Mouse (Mus musculus) thymus, postnatal 25 days (tissue): ENCODE measurements at regions not wholly inside any gene's neighbourhood (a gene's known extent, or its start where the extent isn't known, plus 50 kb on each side); places are given as distances from the start of the nearest gene placed in this dataset.

Experiments used
- DNase-seq: peaks from one replicate; pipeline ENCODE4 v3.0.0; 2022

DNA sequence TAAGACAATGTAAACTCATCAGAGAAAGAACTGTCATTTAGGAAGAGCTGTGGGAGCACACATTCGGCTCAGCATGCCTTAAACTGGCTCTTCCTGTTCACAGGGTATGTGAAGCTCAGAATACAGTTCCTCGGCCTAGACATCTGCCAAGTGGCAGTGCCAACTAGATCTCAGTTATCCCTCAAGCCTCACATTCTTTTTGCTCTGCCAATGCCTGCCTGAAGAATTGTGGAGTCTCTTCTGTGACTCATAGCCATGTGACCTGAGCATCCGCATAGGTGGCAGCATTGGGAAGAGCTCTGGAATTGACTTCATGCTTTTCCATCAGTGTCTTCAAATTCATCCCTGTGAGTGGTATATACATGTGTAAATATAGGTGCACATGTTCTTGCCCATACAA lies 59.7 kb downstream of the Prlhr start:
- no peak for DNase-seq

DNA sequence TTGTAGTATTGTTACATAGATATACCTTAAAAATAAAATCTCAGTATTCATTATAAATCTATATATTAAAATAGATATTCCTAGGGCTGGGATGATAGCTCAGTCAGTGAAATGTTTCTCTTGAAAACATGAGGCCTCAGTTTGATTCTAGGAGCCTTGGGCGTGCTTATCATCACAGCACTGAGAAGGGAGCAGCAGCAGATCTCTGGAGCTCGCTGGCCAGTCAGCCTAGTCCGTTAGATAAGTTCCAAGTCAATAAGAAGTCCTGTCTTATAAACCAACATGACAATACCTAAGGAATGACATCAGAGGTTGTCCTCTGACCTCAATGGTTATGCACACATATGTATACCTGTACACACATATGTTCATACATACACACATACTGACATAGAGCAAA lies 68.7 kb downstream of the Prlhr start:
- no peak for DNase-seq

DNA sequence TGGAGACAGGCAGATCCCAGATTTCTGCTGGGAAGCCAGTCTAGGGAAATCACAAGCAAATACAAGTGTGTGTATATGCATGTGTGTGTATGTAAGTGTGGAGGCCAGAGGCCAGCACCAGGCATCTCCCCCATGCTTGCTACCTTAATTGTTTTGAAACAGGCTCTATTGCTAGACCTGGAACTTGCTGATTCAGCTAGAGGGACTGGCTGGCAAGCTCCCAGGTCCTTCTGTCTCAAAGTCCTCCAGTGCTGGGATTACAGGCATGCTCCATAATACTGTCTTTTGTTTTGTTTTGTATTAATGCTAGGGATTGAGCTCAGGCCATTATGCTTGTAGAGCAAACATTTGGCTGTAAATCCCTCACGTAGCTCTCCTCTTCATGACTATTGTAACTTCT lies 70.4 kb downstream of the Prlhr start:
- no peak for DNase-seq

DNA sequence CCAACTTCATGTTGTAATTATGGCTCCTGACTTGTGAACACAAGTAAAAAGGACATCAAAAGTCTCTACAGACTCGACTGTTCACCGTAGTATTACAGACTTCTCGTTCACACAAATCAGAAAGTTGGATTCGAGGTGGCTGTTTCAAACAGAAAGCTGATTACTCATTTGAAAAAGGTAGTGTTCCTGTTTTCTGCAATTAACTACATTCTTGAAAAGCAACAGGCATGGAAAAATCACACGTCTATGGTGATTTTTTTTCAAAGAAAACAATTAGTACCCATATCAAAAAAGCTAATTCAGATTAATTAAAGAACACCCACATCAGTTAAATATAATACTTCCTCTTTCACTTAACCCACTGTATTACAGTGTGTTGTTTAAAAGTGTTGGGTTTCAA lies 71.5 kb downstream of the Prlhr start:
- DNase-seq, result no peak

DNA sequence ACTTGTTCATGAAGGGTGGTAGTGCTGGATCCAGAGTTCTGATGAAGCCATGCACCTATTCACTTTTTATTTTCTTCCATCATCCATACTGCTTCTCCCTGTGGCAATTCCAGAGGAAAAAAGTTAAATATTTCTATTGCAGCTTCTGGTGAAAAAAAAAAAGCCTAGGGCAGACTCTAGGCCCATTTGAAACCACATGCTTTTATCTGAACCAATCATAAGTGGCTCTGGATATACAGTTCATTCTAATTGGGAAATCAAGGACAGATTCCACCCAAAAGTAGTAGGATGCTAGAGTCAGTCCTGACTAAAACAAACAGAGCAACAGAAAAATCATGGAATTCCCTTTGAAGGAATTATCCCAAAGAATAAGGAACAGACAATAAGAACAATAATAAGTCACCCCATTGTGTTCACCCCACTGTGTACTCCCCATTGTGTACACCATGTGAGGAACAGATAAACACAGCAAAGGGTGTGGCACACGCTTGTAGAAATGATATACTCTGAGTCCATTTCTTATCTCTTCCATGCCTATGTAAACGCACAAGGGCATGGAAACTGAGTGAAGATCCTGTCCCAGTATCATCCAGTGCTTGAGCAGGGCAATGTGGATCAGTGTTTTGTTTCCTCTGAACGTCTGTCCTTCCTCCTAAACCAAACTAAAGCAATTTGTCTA lies 81.4 kb downstream of the Prlhr start:
- no peak for DNase-seq

DNA sequence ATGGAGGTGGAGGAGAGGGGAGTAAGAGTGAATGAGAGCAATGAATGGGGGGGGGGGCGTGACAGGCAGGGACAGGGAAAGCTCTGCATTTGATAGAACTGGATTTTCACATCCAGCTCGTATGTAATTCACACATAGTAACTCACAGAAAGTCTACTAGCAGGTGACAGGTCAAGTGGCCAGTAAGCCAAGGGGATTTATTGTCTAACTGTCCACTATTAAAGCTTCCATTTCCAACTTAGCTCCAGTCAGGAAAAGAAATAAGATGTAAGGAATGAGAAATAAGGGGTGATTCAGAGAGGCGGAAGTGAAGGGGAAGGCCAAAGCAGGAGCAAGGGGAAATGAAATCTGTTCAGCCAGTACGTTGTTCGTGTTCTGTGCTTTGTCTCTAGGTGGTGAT lies 83.4 kb downstream of the Prlhr start:
- no peak for DNase-seq

DNA sequence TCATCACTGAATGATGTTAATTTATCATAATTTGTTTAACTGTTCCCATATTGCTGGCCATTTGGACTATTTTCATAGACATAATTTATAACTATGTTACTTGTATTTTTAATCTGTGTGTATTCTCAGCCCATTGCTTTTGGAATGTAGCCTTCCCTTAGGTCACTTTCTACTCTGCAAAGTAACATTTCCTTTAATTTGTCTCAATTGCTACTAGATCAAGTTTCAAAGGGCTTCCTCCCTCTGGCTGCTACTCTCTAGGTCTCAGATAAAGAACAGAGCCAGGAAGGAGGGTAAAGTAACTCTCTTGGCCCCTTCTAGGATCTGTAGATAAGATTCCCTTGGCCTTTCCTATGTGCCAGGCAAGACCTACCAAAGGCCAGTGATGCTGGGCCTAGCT lies 85.4 kb downstream of the Prlhr start:
- DNase-seq, result no peak

DNA sequence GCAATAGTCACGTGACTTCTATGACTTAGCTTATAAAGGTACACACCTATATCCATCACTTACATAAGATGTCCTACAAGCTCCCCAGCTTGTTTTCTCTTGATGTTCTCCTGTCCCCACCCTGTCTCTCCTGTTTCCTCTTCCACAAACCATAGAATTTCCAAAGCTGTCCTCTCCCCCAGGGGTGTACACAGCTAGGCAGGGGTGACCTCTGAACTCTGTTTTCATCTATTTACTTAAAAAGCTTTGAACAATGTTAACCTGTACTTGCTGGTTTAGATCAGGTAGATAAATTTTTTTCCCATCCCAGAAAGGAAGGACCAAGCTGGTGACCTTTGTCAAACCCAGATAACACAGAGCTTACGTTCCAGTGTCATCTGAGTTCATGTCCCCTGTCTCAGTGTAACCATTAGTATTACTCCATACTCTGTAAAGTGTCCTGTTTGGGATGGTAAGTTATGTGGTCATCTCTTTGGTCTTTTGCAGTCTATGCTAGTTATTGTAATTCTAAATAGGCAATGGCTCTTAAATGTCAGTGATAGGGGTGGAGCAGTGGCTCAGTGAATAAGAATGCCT lies 89.0 kb downstream of the Prlhr start:
- DNase-seq, result no peak

DNA sequence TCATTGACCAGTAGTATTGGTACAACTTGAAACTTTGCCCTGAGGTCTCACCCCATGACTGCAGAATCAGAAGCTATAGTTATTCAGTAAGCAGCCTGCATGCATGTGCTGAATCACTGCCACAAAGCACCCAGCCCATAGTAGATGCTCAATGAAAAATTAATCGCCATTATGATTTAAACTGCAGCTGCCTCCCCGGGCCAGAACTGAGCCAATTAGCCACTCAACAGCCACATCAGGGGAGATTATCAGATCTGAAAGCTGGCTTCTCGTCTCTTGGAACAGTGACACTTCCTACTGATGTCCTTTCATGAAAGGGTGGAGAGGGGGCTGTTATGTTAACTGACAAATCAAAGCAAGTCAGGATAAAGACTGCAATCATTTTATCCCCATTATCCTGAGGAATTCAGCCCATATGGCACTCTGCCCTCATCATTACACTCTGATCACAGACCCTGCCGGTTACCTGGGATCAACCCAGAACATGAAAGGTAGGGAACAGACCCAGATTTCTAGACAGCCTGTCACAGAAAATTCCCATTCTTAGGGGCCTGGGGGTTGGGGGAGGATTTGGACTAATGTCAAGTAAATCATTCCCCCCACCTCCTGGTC lies 104.0 kb downstream of the Prlhr start:
- no peak for DNase-seq

DNA sequence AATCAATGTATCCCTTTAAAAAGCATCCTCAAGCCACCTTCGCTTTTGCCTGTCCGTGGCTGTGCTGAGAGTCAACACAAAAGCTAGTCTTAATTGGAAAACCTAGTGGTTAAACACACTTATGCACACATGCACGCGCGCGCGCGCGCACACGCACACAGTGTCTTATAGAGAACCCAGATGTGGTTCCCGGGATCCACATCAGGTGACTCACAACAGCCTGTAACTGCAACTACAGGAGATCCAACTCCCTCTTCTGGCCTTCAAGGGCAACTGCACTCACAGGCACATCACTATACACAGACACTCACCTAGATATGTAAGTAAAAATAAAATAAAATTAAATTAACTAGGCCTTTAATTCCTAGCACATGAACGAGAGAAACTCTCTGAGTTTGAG lies 118.4 kb upstream of the Fam204a start:
- DNase-seq, result no peak

DNA sequence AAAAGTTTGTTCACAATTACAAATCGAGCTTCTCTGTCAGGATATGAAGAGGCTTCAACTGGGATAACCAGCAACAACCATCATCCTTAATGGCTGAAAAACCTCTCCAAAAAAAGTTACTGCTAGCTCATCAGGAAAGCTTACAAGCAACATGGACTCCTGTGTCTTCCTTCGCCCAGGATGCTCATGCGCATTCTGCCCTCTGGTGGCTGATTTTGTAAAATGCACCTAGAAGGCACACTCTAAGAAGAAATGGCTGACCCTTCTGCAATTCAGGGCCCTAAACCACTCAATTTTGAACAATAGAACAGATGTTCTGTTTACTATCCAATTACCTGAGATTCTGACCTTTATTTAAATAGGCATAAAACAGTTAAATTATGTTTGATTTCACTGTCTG lies 115.0 kb upstream of the Fam204a start:
- DNase-seq, result peak; percentile 27

DNA sequence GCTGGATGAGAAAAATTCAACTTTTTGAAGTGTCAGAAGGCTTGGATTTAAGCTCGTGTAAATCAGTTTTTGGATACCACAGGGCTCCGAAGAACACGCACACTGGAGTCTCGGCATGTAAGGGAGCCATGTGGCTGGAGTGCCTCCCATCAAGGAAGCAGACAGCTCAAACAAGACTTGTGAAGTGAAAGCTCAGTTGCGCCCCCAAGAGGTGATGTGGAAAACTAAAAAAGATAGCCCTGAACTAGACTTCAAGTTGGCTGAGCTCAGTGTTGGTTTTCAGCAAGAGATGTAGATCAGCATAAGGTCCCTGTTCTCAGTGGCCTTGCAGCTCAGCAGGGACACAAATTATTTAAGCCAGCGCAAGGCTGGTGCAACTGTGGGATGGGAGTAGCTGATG lies 113.7 kb upstream of the Fam204a start:
- DNase-seq, result no peak

DNA sequence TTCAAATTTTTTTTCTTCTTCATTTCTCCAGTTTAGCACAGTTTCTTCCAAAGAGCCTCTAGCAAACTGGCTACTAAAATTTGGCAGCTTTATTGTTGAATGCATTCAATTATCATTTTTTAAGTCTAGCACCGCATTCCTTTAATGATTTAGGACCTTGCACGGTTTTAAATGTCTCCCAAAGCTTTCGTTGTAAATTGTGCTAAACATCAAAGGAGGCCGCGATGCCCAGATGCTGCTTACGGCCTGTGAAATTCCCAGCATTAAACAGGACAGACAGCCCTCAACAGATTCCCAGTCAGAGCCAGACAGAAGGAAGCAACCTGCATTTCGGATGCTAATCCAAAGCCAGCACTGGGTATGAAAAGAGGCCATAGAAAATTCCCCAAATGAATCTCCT lies 108.0 kb upstream of the Fam204a start:
- no peak for DNase-seq

DNA sequence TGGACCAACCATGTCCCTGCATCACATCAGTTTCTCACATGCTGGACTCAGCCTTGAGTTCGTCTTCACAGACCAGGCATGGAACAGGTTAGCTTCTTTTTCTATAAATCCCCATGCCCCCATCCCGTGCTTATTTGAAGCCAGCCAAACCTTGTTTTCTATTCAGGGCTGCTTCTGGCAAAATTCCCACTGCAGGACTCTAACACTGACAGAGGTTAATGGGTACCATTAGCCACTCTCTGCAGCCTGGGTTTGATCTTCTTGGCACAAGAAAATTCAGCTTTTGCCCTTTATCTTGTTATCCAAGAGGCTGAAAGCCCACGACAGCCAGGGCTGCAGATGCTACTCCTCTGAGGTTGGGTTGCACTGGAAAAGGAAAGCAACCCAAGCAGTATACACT lies 101.8 kb upstream of the Fam204a start:
- DNase-seq, result no peak

DNA sequence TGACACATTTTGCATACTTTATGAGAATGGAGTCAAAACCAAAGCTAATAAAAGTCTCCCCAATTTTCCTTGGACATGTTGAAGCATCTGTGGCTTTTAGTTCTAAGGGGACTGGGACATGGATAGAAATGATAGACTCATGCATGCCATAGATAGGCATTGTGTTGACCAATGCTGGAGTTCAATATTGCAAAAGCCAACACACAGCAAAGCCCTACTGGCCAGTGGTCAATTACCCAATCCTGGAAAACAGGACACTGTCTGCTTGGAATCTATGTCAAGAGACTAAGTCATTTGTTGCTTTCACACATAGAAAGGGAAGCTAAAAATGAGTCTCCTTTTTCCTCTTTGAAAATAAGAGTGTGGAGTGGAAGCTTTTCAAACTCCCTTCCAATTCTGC lies 99.1 kb upstream of the Fam204a start:
- no peak for DNase-seq

DNA sequence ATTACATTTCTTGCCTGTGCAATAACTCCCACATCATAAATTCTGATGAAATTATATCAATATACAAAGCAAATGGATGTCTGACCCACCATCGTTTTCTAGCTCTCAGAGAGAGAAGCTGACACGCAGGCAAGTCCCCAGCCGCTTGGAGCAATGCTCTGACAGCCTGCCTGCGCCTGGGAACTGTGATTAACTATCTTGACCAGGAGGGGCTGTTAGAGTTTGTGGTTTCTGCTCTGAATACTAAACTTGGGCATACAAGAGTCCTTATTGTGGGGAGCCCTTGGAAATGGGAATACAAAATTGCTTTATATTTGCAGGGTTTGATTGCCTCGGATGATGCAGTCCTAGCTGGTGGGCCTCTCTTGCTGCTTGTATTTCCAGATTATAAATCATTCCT lies 98.6 kb upstream of the Fam204a start:
- DNase-seq, result no peak

DNA sequence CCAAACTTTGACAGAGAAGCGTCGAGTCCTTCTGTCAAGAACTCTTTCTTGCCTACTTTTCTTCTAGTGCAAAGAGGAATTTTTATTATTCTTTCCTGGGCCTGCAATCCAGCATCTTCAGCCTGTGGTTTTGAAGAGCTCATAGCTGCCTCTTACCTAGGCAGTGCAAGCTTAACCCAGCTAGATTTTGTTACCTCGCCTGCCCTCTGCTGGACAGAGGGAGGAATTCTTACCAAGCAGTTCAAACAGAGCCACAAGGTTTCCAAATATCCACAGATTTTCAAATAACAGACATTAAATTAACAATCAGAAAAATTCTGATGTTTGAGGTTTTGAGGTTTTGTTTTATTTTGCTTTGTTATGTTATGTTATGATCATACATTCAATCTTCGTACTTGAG lies 84.1 kb upstream of the Fam204a start:
- DNase-seq, result peak; percentile 48

DNA sequence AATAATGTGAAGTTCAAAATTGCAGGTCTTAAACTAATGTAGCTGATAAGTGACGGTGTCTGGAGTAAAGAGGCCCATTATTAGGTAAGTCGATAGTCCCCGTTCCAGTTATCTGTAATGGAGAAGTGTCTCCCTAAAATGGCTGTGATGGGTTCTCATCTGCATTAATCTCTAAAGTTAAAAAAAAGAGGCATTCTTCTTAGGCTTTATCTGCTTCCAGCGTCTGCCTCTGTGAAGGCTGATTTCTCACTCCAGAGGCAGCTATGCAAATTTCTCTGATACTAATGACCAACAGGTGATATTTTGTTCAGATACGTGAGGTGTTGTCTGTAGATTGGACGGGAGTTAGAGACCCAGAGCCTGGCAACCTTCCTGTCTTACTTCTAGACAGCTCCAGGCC lies 75.9 kb upstream of the Fam204a start:
- DNase-seq, result no peak

DNA sequence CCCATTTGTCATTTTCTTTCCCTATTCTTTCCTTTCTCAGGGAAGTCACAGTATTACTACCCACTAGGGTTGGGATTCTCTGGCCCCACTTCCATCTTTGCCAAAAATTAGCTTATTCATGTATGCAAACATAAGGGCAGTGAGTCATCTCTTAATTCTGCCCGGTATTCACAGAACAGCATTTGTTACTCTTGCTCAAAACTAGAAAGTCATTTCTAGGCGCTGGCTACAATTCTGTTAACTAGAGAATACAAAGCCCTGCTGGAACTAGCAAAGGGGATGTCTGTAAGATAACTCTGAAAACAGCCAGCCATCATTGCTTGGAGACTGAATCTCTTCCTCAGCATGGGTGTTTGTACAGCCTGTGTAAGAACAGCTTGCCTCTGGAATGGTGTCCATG lies 74.4 kb upstream of the Fam204a start:
- no peak for DNase-seq

DNA sequence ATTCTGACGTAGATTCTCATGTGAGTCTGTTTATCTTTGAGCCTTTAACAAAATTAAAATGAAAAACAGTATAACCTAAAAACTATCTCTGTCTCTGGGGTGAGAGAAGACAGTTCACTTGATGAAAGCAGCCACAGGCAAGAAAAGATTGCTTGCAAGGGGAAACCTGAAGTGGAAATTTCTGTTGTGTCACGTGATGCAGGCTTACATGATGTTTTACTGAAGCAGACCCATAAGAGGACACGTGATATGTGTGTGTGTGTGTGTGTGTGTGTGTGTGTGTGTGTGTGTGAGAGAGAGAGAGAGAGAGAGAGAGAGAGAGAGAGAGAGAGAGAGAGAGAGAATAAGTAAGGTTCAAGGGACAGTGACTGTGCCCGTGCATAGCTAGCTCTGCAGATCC lies 63.7 kb upstream of the Fam204a start:
- no peak for DNase-seq

DNA sequence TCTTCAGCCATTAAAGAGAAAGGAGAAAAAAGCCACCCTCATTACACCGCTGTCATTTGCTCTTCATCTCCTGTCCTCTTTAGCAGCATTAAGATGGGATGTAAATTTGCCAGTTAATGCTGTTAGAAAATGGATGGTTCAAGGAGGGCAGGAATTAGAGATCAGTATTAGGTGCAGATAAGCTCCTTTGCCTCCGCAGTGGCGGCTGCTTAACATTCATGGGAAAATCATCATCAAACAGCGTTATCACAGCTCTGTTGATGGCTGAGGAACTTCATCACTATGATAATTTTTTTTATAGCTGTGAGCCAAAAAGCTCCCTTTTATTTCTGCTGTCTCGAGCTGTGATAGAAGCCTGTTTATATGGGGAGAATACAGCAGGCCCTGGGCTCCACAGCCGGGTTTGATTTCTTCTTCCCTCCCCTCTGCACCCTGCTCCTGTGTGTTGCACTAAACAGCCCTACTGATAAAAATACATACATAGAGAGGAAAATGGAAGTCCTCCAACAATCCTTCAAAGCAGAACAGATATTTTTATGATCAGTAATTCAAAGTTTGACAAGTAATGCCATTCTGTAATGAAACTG lies 60.4 kb upstream of the Fam204a start:
- DNase-seq, result no peak

DNA sequence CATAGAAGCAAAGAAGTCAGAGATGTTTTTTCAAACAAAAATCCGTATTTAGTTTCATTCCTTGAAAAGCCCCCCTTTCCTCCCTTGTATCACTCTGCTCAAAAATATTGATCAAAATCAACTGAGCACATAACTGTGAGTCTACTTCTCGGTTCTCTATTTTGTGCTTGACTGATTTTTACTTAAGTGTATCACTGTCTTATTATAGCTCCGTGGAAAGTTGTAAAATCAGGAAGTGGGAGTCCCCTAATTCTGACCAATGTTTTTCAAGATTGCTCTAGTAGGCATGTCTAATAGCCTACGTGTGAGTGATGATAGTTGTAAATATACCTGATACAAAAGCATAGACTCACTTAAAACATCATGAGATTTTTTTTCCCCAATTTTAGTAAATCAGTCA lies 58.4 kb upstream of the Fam204a start:
- no peak for DNase-seq
